Comparison of ENCODE assay signal across 8 mouse cellular contexts in the genomic region with DNA sequence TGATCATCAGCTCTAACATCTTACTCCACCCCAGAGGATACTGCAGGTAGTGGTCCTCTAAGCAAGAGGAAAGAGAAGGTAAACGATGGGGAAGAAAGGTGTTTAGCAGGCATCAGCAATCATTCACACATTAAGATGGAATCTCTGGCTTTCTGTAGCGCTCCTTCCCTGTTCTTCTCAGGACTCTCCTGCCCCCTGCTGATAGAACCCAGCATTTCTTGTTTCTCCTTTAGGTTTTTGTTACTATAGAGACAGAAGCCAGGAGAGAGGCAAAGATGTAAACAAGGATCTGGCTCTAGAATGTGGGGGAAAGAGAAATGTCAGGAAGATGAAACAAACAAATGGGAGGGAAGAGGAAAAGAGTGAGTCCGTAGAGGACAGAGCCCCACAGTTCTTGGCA. TPM values are rescaled to one million over a fixed set of nuclear protein-coding genes. Genes with fewer than 3 reads are reported as not detected.
DNase-seq lines count a peak whose midpoint lies in the region; ATAC-seq and TF ChIP-seq lines count a peak whose summit lies in the region.
"Had no signal": no experiment of that assay in that cellular context is flagged by ENCODE, and none has a peak within 500 bp of the region (broad histone marks: within the 10 kb centered on the region; RNA-seq: fewer than 3 reads in every experiment).

No protein-coding gene starts in this region.

- ATAC-seq in Patski: no peak
- ATAC-seq in neural tube, embryonic 12.5 days (ENCODE audit: low FRiP score, low read depth): peak; percentile 44; the same call in 1 of the 2 replicates

- CTCF ChIA-PET in Patski (lab: Charles Lee): no interaction called here

- in situ Hi-C loops in Patski (cut with MboI; ENCODE audit: low pct_unique_long_range_greater_than_20kb): no loop called here

- H3K4me2 ChIP-seq in neural tube, embryonic 12.5 days (replicated peaks): no peak overlapping the region

- POLR2A ChIA-PET in Patski (lab: Charles Lee): no interaction called here

- H3K27me3 ChIP-seq in E14TG2a.4 (ENCODE audit: insufficient read depth, low read length): no peaks in the 10 kb centered on the region
- peaks cover 9% of the 10 kb centered on the region for H3K27me3 ChIP-seq in Patski
- H3K27me3 ChIP-seq in neural tube, embryonic 12.5 days (replicated peaks): no peaks in the 10 kb centered on the region
- H3K27me3 ChIP-seq: megakaryocyte, embryonic 14.5 days had no signal

- H3K4me3 ChIP-seq in E14TG2a.4 (replicated peaks; ENCODE audit: low read length): no peak overlapping the region
- no peak overlapping the region for H3K4me3 ChIP-seq in neural tube, embryonic 12.5 days
- H3K4me3 ChIP-seq: megakaryocyte, embryonic 14.5 days had no signal

- H3K9ac ChIP-seq in neural tube, embryonic 12.5 days: no peak overlapping the region

- no peaks in the 10 kb centered on the region for H3K36me3 ChIP-seq in E14TG2a.4 (ENCODE audit: insufficient read depth, low read length)
- no peaks in the 10 kb centered on the region for H3K36me3 ChIP-seq in neural tube, embryonic 12.5 days

- WGBS in neural tube, embryonic 12.5 days: 15% methylated on average over 3 of the region's 3 CpGs

- H3K9me3 ChIP-seq in E14TG2a.4 (ENCODE audit: low read length): no peaks in the 10 kb centered on the region
- H3K9me3 ChIP-seq in neural tube, embryonic 12.5 days: no peaks in the 10 kb centered on the region
- H3K9me3 ChIP-seq: megakaryocyte, embryonic 14.5 days had no signal

- H3K27ac ChIP-seq in neural tube, embryonic 12.5 days: no peak overlapping the region

- TF ChIP-seq CTCF in E14TG2a.4 (conservative IDR thresholded peaks at IDR 0.05; ENCODE audit: low read length): 0 out of 2 replicates have a peak, but pooled peaks have one; percentile 14
- peak; percentile 30 for TF ChIP-seq CTCF in Patski (IDR thresholded peaks at IDR 0.05)

- no peaks in the 10 kb centered on the region for H3K4me1 ChIP-seq in E14TG2a.4 (replicated peaks; ENCODE audit: low read depth, low read length)
- no peaks in the 10 kb centered on the region for H3K4me1 ChIP-seq in neural tube, embryonic 12.5 days
- H3K4me1 ChIP-seq: megakaryocyte, embryonic 14.5 days had no signal

- no peak for DNase-seq in Patski (ENCODE audit: low read depth, low spot score)
- DNase-seq in embryo, embryonic 10.5 days (ENCODE audit: low spot score): peak; percentile 86
- DNase-seq in hindlimb bud, embryonic 11.5 days (ENCODE audit: extremely low spot score, low read depth, low spot score): peak; percentile 56
- DNase-seq in left cerebral cortex, adult 18-20 months (ENCODE audit: low spot score in 2 of 2): peak; percentile 84 to 92
- DNase-seq in spleen, postnatal 36 days (ENCODE audit: low spot score in 2 of 2): no peak

RNA-seq across cellular contexts. Expression of a gene that starts 49.6 kb away (rescaled TPM):
- polyA plus RNA-seq in Patski (2021): 0.06 TPM
- 10 to 100 TPM; 74.9 to 82.1 TPM for total RNA-seq in left cerebral cortex, adult 18-20 months (2021)
- polyA plus RNA-seq in neural tube, embryonic 12.5 days (2016; fragmentation: Nextera tagmentation; extraction: Ambion mirVana): 8.2 and 8.6 TPM in 2 replicates

Comparison
In these comparisons a context has a peak if more than half of its experiments do, and no peak if none do; other contexts are left out.
1. DNase-seq: peak in embryo, embryonic 10.5 days (single experiment), hindlimb bud, embryonic 11.5 days (single experiment) and left cerebral cortex, adult 18-20 months (2 of 2); none in Patski (single experiment) and spleen, postnatal 36 days (0 of 2).